Mouse (Mus musculus): Measurements from ENCODE around the gene Tsg101. TPM values are rescaled to one million over a fixed set of nuclear protein-coding genes. Genes with fewer than 3 reads are reported as not detected.

Tsg101 gene
- polyA plus RNA-seq, 1 experiment: 68.5 TPM

DNA sequence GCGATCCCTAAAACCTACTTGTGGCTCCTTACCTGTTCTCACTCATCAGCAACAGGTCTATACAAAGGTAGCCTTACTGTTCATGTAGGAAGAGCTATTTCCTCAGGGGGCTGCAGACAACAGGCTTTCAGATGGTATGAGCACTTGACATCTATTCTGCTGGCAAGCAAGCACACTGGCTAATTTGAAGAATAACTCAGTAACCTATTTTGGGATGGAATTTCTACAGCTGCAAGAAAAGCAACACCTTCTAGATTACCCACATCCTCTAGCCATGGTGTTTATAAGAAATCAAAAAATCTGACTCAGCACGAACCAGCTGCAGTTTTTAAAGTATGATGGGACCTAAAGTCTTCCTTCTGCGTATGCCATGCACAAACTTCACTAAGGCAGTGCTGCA is 11.6 kb upstream of the Tsg101 start:
- no peak overlapping the region for H3K4me2 ChIP-seq (ENCODE audit: low read depth)
- peaks cover 9% of the 10 kb centered on the region for H3K36me3 ChIP-seq (ENCODE audit: control insufficient read depth, insufficient read depth)
- H3K27me3 ChIP-seq (ENCODE audit: control insufficient read depth, insufficient read depth, insufficient read length): no peaks in the 10 kb centered on the region
- no peak overlapping the region for H3ac ChIP-seq (ENCODE audit: control insufficient read depth, insufficient read length)
- no peaks in the 10 kb centered on the region for H3K79me2 ChIP-seq (ENCODE audit: control insufficient read depth, insufficient read depth)
- H3K4me3 ChIP-seq: no peak overlapping the region
- no peak for TF ChIP-seq MAX (IDR thresholded peaks at IDR 0.05; ENCODE audit: low read depth)
- TF ChIP-seq POLR2AphosphoS2 (IDR thresholded peaks at IDR 0.05; ENCODE audit: insufficient read length, low read depth): no peak
- TF ChIP-seq SRF (IDR thresholded peaks at IDR 0.05; ENCODE audit: control insufficient read depth, insufficient read length, low read depth): no peak
- no peak for TF ChIP-seq POLR2A (IDR thresholded peaks at IDR 0.05; ENCODE audit: insufficient read length, low read depth)
- TF ChIP-seq MYOG (IDR thresholded peaks at IDR 0.05; ENCODE audit: control insufficient read depth in 1 of 3, insufficient read depth in 1 of 3, insufficient read length in 2 of 3, low read depth in 2 of 3): no peak
- TF ChIP-seq MYOD1 (IDR thresholded peaks at IDR 0.05; ENCODE audit: control insufficient read depth in 1 of 3, insufficient read length in 2 of 3, low read depth in 2 of 3): no peak
- TF ChIP-seq USF1 (IDR thresholded peaks at IDR 0.05; ENCODE audit: low read depth): no peak
- TF ChIP-seq E2F4 (IDR thresholded peaks at IDR 0.05; ENCODE audit: insufficient read depth): no peak
- TF ChIP-seq CEBPB (IDR thresholded peaks at IDR 0.05; ENCODE audit: insufficient read depth, poor library complexity, severe bottlenecking): no peak

DNA sequence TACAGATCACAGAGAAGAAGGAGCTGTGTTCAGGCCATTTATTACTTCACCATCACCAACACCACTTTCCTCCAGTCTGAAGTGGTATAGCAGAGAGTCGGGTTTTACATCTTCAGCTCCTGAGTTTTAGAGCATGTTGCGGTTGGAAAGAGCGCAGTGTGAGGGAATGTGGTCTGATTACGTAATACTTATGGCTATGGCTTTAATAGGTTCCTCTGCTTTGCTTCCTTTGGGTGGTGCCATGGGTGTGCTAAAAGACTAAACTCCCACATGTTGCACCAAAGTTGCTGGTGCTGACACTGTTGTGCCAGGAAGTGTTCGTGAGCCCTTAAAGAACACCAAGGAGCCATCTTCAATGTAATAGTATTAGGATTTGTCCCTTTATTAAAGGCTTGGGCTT is 8.5 kb upstream of the Tsg101 start:
- no peak for TF ChIP-seq USF1 (IDR thresholded peaks at IDR 0.05; ENCODE audit: low read depth)
- no peak for TF ChIP-seq REST (IDR thresholded peaks at IDR 0.05; ENCODE audit: insufficient read depth, insufficient read length)
- no peak for TF ChIP-seq TCF12 (IDR thresholded peaks at IDR 0.05; ENCODE audit: insufficient read depth, poor library complexity, severe bottlenecking)
- peaks cover 3% of the 10 kb centered on the region for H3K36me3 ChIP-seq (ENCODE audit: control insufficient read depth, insufficient read depth)

DNA sequence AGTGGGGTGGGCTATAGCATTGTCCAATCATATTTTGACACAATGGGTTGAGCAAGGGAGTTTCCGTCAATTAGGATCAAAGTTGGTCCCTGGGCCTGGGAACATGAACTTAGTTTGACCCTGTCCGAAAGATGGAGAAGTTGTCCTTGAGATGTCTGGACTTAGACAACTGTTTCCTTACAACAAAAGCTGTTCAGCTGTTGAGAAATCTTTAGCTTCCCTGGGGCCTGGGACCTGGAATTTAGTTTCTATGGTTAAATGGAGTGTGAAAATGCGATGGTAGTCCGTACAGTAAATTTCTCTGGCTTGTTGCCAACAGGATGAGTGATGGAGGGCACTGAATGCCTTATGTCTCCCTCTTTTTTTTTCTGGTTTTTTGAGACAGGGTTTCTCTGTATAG is 2.3 kb upstream of the Tsg101 start:
- peaks cover under 1% of the 10 kb centered on the region for H3K36me3 ChIP-seq (ENCODE audit: control insufficient read depth, insufficient read depth)
- no peak for TF ChIP-seq POLR2A (IDR thresholded peaks at IDR 0.05; ENCODE audit: insufficient read length, low read depth)
- H3ac ChIP-seq (ENCODE audit: control insufficient read depth, insufficient read length): no peak overlapping the region
- H3K27me3 ChIP-seq (ENCODE audit: control insufficient read depth, insufficient read depth, insufficient read length): no peaks in the 10 kb centered on the region
- H3K79me2 ChIP-seq (ENCODE audit: control insufficient read depth, insufficient read depth): peaks cover 24% of the 10 kb centered on the region
- no peak overlapping the region for H3K4me2 ChIP-seq (ENCODE audit: low read depth)
- H3K4me3 ChIP-seq: no peak overlapping the region

More for the DNA sequence above, 8.5 kb upstream of the Tsg101 start:
- no peak overlapping the region for H3K4me2 ChIP-seq (ENCODE audit: low read depth)
- no peak overlapping the region for H3K4me3 ChIP-seq
- H3K79me2 ChIP-seq (ENCODE audit: control insufficient read depth, insufficient read depth): no peaks in the 10 kb centered on the region
- H3K27me3 ChIP-seq (ENCODE audit: control insufficient read depth, insufficient read depth, insufficient read length): no peaks in the 10 kb centered on the region
- no peak overlapping the region for H3ac ChIP-seq (ENCODE audit: control insufficient read depth, insufficient read length)

DNA sequence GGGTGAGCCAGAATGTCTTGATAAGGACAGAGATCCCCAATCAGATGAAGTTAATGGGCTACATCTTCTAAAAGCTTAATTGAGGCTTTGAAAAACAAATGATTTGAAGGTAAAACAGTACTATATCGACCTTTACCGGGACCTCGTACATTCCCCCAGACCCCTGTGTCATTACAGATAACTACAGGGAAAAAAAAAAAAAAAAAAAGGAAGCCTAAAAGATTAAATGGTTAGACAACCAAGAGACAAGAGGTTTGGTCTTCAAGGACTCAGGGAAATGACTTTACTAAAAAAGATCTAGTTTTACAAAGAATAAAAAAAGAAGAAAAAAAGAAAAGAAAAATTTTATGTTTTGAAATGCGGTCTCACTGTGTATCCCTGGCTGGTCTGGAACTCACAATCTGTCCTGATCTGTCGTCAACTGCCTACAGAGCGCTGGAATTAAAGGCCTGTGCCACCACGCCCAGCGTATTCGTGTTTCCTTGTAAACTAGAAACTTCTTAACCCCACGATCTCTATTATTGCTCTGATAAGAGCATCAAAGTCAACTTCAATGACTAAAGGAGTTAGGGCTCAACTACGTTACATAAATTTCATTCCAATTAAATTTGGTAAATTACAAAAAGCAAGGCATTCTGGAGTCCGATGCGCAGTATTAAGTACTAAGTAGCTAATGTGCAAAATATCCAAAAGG is 944 bp downstream of the Tsg101 start:
- Histone ChIP-seq H3K4me3 (peak overlapping the region; percentile 84), H3ac (ENCODE audit: control insufficient read depth, insufficient read length) (peak overlapping the region; percentile 96), H3K36me3 (ENCODE audit: control insufficient read depth, insufficient read depth) (peaks cover 4% of the 10 kb centered on the region), H3K79me2 (ENCODE audit: control insufficient read depth, insufficient read depth) (peaks cover 56% of the 10 kb centered on the region), H3K4me2 (ENCODE audit: low read depth) (peak overlapping the region; percentile 88), H3K27me3 (ENCODE audit: control insufficient read depth, insufficient read depth, insufficient read length) (no peaks in the 10 kb centered on the region)
- TF ChIP-seq MYOD1 (IDR thresholded peaks at IDR 0.05; ENCODE audit: control insufficient read depth in 1 of 3, insufficient read length in 2 of 3, low read depth in 2 of 3) (no peak), REST (IDR thresholded peaks at IDR 0.05; ENCODE audit: insufficient read depth, insufficient read length) (no peak), TCF3 (IDR thresholded peaks at IDR 0.05; ENCODE audit: insufficient read length, low read depth) (no peak), USF1 (IDR thresholded peaks at IDR 0.05; ENCODE audit: low read depth) (no peak), TCF12 (IDR thresholded peaks at IDR 0.05; ENCODE audit: insufficient read depth, poor library complexity, severe bottlenecking) (no peak), CEBPB (IDR thresholded peaks at IDR 0.05; ENCODE audit: insufficient read depth, poor library complexity, severe bottlenecking) (no peak), MYOG (IDR thresholded peaks at IDR 0.05; ENCODE audit: control insufficient read depth in 1 of 3, insufficient read depth in 1 of 3, insufficient read length in 2 of 3, low read depth in 2 of 3) (no peak), POLR2A (IDR thresholded peaks at IDR 0.05; ENCODE audit: insufficient read length, low read depth) (no peak), E2F4 (IDR thresholded peaks at IDR 0.05; ENCODE audit: insufficient read depth) (no peak), SRF (IDR thresholded peaks at IDR 0.05; ENCODE audit: control insufficient read depth, insufficient read length, low read depth) (no peak), POLR2AphosphoS2 (IDR thresholded peaks at IDR 0.05; ENCODE audit: insufficient read length, low read depth) (no peak), MAX (IDR thresholded peaks at IDR 0.05; ENCODE audit: low read depth) (no peak)

DNA sequence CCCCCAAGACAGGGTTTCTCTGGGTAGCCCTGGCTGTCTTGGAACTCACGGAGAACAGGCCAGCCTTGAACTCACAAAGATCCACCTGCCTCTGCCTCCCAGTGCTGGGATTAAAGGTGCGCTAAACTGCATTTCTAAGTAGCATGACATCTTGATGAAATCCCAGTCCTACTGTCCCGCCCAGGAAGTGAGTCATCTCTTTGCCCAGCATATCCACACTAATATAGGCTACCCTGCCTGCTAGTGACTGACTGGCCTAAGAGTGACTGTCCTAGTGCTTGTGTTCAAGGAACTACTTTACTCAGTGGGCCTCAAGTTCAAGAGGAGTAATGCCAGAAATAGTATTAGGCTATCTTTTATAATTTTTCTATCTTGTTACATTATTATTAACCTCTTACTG is 3.4 kb downstream of the Tsg101 start:
- TF ChIP-seq MYOG (IDR thresholded peaks at IDR 0.05; ENCODE audit: control insufficient read depth in 1 of 3, insufficient read depth in 1 of 3, insufficient read length in 2 of 3, low read depth in 2 of 3) (no peak), TCF3 (IDR thresholded peaks at IDR 0.05; ENCODE audit: insufficient read length, low read depth) (no peak), POLR2A (IDR thresholded peaks at IDR 0.05; ENCODE audit: insufficient read length, low read depth) (no peak), CEBPB (IDR thresholded peaks at IDR 0.05; ENCODE audit: insufficient read depth, poor library complexity, severe bottlenecking) (no peak), TCF12 (IDR thresholded peaks at IDR 0.05; ENCODE audit: insufficient read depth, poor library complexity, severe bottlenecking) (no peak), MYOD1 (IDR thresholded peaks at IDR 0.05; ENCODE audit: control insufficient read depth in 1 of 3, insufficient read length in 2 of 3, low read depth in 2 of 3) (no peak), USF1 (IDR thresholded peaks at IDR 0.05; ENCODE audit: low read depth) (no peak), E2F4 (IDR thresholded peaks at IDR 0.05; ENCODE audit: insufficient read depth) (no peak), REST (IDR thresholded peaks at IDR 0.05; ENCODE audit: insufficient read depth, insufficient read length) (no peak), POLR2AphosphoS2 (IDR thresholded peaks at IDR 0.05; ENCODE audit: insufficient read length, low read depth) (no peak), MAX (IDR thresholded peaks at IDR 0.05; ENCODE audit: low read depth) (no peak), SRF (IDR thresholded peaks at IDR 0.05; ENCODE audit: control insufficient read depth, insufficient read length, low read depth) (no peak)
- H3K36me3 ChIP-seq (ENCODE audit: control insufficient read depth, insufficient read depth): peaks cover 18% of the 10 kb centered on the region
- H3K27me3 ChIP-seq (ENCODE audit: control insufficient read depth, insufficient read depth, insufficient read length): no peaks in the 10 kb centered on the region
- no peak overlapping the region for H3K4me3 ChIP-seq
- no peak overlapping the region for H3ac ChIP-seq (ENCODE audit: control insufficient read depth, insufficient read length)
- H3K79me2 ChIP-seq (ENCODE audit: control insufficient read depth, insufficient read depth): peaks cover 68% of the 10 kb centered on the region
- no peak overlapping the region for H3K4me2 ChIP-seq (ENCODE audit: low read depth)
